Mouse (Mus musculus) large intestine, adult 2 months (tissue): ENCODE data around the gene E130308A19Rik. TPM values are rescaled to one million over a fixed set of nuclear protein-coding genes. Genes with fewer than 3 reads are reported as not detected.
A peak's percentile ranks its signal among the peaks of the same experiment; 100 is the strongest.
"Not testable (repeated sequence)": the region's sequence is repeated elsewhere in the genome, so short reads cannot be mapped to it uniquely, and the experiment has no call there.

Source experiments
- DNase-seq: peaks from one replicate; pipeline ENCODE4 v3.0.0-alpha.2; 2012; ENCODE audit warnings: low read depth, low spot score
- WGBS: fragments of 180-500 bp; shearing (Covaris S2); methylation state at CpG from one replicate; pipeline ENCODE4 v1.1.7; 2018; 5-methylcytosine and 5-hydroxymethylcytosine counted together
- polyA plus RNA-seq: library from polyadenylated mRNA; depleted of rRNA; stranded (reverse); fragments of >200 nt; gene quantifications from 2 replicates; pipeline ENCODE4 v1.2.3, GENCODE M21; 2012

The E130308A19Rik gene
- polyA plus RNA-seq, 1 experiment = 2.7 TPM

DNA sequence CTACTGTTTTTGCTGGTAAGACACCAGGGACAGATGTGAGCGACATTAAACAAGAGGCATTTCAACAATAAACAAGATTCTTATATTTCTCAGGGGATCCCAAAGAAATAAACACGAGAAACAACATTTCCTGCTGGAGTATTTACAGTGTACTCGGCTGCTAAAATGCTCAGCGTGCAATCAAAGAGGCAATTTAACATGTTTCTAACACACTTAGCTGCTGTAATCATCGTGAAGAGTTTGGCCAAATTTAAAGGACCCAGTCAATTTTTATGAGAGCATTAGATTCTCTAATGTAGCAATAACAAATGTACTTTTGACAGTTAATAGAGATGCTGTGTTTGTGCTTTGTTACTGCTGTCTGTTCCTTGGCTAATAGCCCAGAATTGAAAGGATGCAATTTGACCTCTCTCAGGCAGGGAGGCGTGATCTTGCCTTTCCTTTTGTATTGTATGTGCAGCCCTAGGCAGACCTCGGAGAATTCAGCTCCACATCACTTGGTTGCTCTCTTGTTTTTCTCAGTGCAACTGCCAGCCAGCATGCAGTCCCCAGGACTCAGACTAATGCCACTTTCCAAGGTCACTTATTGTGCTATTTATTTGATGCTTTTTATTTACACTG lies 139.5 kb downstream of the E130308A19Rik start:
- WGBS = 22% methylated on average over 7 of the region's 7 CpGs
- no peak for DNase-seq

DNA sequence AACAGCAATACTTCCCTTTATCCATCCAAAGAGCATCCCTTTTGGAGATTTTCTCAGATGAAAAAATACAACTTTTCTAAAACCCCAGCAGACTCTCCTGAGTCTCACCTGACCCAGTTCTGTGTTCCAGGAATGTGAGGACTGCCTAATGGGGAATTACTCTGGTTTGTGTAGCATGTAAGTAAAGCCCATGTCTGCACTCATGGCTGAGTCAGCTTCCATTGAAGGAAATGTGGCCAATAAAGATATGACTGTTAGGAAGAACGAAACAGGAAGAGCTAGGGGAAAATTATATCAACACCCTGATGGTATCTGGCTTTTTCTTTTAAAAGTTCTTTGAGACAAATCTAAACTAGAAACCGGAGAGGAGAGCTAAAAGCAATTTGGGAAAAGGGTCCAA lies 141.7 kb downstream of the E130308A19Rik start:
- no peak for DNase-seq
- WGBS = 76% methylated on average over 2 of the region's 2 CpGs

DNA sequence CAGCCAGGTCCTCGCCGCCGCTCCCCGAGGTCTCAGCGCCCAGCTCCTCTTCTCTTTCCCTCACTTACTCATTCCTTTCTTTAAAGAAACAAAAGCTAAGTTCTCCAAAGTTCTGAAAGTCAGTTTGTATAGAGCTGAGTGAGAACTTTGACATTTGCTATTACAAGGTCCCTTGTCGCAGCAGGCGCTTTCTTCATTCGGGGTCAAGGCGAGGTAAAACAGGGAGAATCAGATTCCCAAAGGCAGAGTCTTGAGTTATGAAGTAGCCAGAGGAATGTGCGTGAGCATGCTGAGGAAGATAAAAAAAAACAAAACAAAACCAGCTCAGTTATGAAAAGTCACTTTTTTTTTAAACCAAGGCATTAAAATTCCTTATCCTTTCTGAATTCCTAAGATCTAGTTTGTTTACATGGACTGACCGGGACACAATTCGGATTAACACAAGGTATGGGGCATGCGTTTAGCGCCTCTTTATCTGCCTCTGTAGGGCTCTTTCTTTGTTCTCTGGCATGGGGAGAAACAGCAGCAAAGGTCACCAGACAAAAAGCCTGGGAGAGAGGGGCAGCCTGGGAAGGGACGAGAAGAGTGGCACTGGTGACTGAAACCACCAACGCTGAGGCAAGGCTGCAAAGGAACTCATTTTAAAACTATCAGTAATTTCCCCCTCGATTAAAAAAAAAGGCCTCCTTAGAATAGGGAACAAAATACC lies 146.3 kb downstream of the E130308A19Rik start:
- WGBS = 84% methylated on average over 17 of the region's 17 CpGs
- DNase-seq = no peak

DNA sequence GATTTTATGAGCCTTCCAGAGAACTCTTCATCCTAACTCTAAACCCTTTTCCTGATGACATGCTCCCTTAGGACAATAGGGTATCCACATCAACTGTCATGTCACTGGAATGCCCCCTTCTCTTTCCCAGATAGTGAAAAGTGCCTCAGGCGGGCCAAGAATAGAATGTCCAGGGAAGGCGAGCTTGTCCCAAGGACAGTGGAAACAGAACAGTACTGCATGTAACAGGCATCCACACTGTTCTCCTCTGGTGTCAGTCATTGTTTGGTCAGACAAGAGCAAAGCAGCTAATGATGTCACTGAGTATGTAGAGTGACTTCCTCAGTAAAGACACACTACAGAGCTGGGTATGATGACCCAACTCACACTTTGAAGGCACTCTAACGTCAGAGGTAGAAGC lies 151.8 kb downstream of the E130308A19Rik start:
- no peak for DNase-seq
- 74% methylated on average over 3 of the region's 3 CpGs for WGBS

DNA sequence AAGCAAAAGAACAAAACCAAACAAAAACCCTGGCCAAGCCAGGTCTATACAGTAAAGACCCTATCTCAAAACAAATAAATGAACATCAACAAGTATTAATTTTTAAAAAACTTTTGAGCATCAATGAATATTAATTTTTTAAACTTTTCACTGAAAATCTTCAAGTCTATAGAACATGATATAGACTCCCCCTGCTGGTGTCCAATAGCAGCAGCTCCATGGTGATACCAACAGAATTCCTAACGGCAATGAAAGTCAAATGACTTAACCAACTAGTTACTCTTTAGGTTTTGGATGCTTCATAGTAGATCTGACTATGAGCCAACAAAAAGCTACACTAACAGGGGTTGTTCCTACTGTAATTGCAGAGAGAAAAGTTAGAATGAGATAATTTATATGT lies 154.6 kb downstream of the E130308A19Rik start:
- WGBS = 7% methylated on average over 1 of the region's 1 CpGs
- no peak for DNase-seq

DNA sequence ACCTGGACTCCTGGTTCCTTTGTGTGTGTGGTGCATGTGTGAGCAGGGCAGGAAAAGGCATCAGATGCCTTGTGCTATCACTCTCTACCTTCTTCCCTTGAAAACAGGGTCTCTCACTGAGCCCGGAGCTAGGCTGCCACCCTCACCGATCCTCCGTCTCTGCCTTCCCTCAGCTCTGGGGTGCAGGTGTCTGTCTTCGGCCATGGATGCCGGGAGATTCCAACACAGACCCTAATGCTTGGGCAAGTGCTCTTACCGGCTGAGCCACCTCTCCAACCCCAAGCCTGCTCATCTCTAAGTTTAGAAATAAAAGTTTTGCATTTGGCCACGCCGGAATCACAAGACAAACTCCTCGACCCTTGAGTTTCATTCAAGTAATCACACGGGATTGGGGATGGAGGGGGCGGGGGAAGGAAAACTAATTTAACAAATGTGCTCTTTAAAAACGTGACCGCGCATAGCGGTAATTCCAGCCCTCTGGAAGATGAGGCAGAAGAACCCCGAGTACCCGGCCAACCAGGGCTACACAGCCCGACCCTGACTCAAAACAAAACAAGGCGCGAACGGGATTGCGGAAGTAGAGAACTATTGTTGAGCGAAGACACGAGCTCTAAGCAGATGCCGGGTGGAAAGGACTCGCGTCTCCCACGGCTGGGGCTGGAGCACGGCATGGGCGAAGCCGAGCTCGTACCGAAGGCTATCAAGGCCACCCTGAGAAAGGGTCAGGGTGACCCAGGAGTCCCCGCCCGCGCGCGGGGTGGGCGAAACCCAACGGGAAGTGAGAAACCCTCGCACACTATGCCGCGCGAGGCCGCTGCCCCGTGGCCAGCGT lies 157.1 kb downstream of the E130308A19Rik start:
- WGBS = under 1% methylated on average over 47 of the region's 47 CpGs
- DNase-seq = no peak

DNA sequence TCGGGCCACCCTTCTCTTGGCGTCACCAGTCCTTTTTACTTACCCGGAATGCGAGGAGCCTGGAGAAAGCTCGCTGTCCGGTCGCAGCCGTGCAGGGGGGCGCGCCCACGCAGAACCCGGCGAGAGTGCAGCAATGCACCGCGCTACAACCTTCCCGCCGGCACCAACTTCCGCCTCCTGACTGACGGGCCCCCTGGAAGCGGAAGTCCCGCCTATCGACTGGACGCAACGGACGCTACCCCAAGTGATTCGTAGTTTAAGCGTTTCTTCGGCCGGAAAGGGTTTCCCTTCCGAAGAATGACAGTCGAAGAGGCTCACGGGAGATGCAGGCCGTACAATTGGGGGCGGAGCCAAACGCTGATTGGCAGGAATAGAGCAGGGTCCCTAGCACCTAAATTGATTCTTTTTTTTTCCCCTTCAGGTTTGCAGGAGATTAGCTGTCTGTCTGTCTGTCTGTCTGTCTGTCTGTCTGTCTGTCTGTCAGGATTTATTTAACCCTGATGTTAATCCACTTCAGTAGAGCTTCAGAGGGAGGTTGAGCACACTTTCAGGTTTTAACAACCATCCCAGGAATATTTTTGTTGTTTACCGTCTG lies 157.8 kb downstream of the E130308A19Rik start:
- WGBS = under 1% methylated on average over 36 of the region's 36 CpGs
- DNase-seq = peak; percentile 96

DNA sequence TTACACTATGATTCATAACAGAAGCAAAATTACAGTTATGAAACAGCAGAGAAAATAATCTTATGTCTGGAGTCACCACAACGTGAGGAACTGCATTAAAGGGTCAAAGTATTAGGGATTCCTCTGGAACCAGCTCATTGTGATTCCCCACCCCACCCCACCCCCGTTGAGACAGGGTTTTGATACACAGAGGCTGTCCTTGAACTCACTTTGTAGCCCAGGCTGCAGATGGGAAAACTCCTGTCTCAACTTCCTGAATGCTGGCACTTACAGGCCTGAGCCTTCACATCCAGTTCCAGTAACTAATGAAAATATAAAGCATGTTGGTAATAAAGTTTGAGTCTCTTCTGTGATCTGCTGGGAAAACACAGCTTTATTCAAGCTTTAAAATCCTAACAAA lies 159.4 kb downstream of the E130308A19Rik start:
- no peak for DNase-seq
- 19% methylated on average over 2 of the region's 2 CpGs for WGBS

DNA sequence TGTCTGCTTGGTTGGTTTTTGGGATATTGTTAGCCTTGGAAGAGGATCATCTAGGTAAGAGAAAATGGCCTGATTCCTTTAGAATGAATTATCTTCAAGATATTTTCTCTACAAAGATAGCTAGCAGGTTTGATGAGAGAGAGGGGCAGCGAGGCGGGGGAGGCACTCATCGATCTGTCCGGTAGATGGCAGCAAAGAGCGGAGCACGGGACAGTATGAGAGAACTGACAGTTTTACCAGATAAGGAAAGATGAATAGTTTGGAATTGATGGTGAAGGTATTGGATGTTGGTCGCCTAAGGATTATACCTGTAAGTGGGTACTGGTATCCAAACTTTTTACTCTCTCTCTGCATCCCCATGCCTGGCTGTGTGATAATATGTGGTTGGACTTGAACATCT lies 160.7 kb downstream of the E130308A19Rik start:
- DNase-seq = no peak

DNA sequence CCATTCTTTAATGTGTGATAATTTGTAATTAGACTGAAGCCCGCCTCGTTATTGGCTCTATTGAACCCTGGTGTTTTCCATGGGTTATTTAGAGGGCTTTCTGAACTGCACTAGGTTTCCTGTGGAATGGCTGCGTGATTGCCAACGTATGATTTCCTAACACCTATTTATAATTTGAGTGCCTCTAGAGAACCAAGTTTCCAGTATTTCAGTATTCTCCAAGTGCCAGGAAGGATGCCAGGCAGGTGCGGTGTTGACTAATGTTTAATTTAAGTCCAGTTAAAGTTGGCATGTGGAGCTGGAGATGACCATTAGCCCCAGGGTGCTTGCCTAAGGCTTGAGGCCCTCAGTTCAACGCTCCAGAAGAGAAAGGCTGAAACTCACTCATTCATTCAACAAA lies 161.1 kb downstream of the E130308A19Rik start:
- WGBS = 64% methylated on average over 6 of the region's 6 CpGs
- DNase-seq = no peak

More for the DNA sequence above, 160.7 kb downstream of the E130308A19Rik start:
- 0% methylated on average over 7 of the region's 7 CpGs for WGBS

DNA sequence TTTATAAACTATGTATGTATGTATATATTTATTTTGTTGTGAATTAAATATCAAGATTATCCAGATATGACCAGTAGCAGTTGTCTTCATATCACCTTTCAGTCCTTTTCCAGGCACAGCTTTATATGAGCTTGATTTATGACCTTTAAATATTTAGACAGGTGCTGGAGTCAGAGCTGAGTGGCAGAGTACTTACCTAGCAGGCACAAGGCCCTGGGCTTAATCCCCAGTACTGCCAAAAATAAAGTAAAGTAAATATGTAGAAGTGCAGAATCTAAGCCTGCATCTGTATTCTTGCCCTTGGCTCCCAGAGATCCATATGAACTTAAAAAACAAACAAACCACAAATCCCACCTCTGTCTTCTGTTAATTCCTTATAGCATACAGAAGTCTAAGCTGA lies 163.0 kb downstream of the E130308A19Rik start:
- no peak for DNase-seq

DNA sequence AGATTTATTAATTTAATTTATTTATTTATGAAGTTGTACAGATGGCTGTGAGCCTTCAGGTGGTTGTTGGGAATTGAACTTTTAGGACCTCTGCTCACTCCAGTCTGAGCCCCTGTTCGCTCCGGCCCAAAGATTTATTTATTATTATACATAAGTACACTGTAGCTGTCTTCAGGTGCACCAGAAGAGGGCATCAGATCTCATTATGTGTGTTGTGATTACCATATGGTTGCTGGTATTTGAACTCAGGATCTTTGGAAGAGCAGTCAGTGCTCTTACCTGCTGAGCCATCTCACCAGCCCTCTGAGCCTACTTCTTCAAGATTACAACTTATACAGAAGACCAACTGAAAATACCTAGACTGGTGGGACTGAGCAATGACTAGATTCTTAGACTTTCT lies 167.6 kb downstream of the E130308A19Rik start:
- 86% methylated on average over 2 of the region's 2 CpGs for WGBS
- DNase-seq = not testable (repeated sequence)

DNA sequence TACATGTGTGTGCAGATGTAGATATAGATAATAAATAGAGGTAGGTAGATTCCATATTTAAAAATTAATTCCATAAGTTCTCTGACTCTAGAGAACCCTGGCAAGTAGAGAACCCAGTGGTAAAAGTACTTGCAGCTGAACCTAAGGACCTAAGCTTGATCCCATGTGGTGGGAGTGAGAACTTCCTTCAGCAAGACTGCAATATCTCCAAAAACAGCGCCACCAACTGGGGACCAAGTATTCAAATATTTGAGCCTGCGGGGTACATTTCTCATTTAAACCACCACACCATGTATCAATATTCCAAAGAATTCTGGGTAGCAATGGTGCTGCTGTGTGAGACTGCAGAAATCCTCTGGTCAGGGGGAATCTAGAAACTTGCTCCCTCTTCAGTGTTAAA lies 168.1 kb downstream of the E130308A19Rik start:
- 95% methylated on average over 2 of the region's 2 CpGs for WGBS
- DNase-seq = no peak

DNA sequence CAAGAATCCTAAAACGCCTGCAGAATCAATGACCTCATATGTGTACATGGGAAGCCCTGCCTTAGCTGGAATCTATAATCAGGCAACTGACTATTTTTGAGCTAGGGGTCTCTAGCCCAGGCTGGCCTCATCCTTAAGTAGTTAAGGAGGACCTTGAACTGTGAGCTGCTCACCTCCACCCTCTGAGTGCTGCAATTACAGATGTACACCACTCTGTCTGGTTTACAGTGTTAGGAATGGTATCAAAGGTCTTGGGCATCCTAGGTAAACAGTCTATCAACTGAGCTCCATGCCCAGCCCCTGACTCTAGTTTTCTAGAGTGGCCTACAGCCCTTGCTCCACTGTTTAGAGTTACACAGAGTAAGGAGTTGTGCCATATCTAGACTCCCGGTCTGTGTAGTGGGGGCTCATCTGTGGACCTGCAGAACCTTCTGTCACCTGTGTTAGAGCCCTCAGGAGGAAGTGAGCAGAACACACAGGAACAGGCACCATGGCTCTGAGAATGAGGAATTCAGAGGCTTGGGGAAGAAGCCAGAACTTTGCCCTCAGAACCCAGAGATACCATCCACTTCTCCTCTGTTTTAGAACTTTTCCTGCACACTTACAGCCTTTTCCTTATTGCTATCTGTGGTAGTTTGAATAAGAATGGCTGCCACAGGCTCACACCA lies 169.9 kb downstream of the E130308A19Rik start:
- no peak for DNase-seq
- WGBS = 42% methylated on average over 2 of the region's 2 CpGs

DNA sequence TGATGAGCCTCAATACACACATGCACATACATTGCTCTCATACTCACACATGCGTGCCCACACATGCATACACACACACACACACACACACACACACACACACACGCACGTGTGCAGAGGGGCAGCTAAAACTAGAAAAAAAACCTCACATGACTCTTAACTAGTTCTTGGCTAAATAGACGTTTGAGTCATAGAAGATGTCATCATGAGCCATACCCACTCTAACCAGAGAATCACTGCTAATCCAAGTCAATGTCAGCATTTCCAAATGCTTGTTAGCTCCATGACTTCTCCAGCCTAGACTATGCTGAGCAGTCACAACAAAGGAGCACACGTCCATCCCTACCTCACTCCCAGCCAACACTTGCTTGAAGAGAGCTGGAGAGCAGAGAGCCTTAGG lies 174.2 kb downstream of the E130308A19Rik start:
- 83% methylated on average over 5 of the region's 5 CpGs for WGBS
- no peak for DNase-seq

DNA sequence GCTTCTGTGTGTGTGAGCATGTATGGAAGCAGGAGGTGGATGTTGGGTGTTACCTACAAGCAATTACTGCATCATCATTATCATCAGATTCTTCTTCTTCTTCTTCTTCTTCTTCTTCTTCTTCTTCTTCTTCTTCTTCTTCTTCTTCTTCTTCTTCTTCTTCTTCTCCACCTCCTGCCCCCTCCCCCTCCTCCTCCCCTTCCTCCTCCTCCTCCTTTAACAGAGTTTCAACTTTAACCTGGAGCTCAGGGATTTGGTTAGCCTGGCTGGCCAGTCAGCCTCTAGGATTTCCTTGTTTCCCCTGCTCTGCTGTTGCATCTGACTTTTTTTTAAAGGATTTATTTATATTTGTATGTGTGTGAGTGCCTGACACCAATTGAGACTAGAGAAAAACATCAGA lies 175.5 kb downstream of the E130308A19Rik start, which contains the start of gene Inip:
TSS of gene Inip (minus strand) at position 101 of the 400 bp plus-strand sequence.
- DNase-seq = no peak

DNA sequence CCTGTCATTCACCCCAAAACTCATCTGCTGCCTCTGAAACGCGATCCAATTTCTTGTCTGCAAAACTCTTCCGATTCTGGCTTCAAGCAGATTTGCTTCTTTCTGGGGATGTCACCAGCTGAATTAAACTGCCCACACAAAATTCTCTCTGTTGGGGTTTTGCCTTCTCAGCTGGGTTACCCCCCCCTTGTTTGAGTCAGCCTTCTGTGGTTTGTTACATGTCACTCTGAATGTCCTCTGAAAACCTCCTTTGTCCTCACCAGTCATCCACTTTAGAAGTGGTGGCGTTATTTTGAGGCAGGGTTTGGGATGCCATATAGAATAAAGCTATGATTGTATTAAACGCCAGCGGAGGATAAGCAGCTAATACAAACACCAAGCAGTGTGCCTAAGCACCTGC lies 176.1 kb downstream of the E130308A19Rik start:
- 90% methylated on average over 6 of the region's 6 CpGs for WGBS

DNA sequence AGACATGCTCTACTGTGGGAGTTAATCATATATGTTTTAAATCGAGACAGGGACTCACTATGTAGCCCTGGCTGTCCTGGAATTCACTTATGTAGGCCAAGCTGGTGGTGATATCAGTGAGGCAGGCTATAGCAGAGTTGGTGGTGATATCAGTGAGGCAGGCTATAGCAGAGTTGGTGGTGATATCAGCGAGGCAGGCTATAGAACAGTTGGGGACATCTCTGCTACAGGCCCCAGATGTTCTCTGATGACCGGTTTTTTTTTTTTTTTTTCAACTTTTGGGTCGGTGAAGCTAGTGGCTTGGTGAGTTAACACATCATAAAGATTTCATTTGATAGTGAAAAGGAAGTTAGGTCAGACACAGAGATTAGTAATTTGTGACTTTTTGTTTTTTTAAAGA lies 176.8 kb downstream of the E130308A19Rik start:
- WGBS = 69% methylated on average over 4 of the region's 4 CpGs
- DNase-seq = no peak

More for the DNA sequence above, 176.1 kb downstream of the E130308A19Rik start:
- no peak for DNase-seq

DNA sequence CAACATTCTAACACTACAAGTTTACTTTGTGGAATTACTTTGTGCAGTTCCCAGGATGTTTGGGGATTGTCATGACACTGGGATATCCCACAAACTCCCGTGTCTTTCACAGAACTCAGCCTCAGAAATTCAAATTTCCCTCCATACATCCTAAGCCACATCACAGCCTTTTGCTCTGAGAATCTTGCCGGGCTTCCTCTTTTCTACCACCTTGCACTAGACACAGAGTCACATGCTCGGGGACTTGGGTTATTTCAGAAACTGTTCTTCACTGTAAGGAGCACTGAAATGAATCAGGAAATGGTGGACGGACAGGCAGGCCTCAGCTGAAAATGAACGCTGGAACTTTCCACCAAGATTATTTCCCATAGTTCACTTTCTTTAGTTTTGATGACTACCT lies 177.3 kb downstream of the E130308A19Rik start:
- WGBS = 79% methylated on average over 5 of the region's 5 CpGs
- DNase-seq = no peak

DNA sequence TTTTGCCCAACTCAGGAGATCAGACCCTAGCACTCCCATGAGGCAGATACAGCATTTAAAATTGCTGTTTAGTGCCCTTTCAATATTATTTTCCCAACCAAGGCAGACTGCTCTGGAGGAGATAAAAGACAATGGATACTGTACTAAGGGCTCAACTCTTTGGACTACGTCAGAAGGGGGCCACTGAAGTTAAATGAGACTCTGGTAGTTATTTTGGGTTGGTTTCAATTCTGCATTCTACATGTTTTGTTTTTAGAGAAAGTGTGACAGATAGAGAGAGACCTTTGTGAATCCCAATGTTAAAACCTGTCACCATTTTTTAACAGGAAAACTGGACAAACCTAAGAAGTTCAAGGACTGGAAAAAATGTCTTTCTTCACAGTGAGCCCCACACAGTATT lies 178.7 kb downstream of the E130308A19Rik start:
- WGBS = 83% methylated on average over 1 of the region's 1 CpGs
- no peak for DNase-seq
